Mouse (Mus musculus) lung, embryonic 16.5 days (tissue): Measurements from ENCODE around the gene Jazf1. TPM values are rescaled to one million over a fixed set of nuclear protein-coding genes. Genes with fewer than 3 reads are reported as not detected.

Experiments
- ATAC-seq: fragments of 200-750 bp; cut with Nextera tagmentation; 2 replicates; pipeline ENCODE4 v1.8.0; 2017; ENCODE audit warnings: low read depth, mild to moderate bottlenecking, moderate library complexity
- H3K27ac ChIP-seq: fragments of 300-500 bp; sonication (generic); 2 replicates; pipeline ENCODE4 v1.5.1; 2014; ENCODE audit warnings: mild to moderate bottlenecking, control low read depth, low read length
- H3K27me3 ChIP-seq: fragments of 300-500 bp; sonication (generic); 2 replicates; pipeline ENCODE4 v1.6.1; 2014; ENCODE audit warnings: low read depth, low read length, mixed read lengths; ENCODE audit not compliant: control insufficient read depth, insufficient read depth
- H3K36me3 ChIP-seq: fragments of 300-500 bp; sonication (generic); 2 replicates; pipeline ENCODE4 v1.6.1; 2014; ENCODE audit warnings: low read length; ENCODE audit not compliant: control insufficient read depth, insufficient read depth
- H3K4me1 ChIP-seq: fragments of 300-500 bp; sonication (generic); replicated peaks from 2 replicates; pipeline ENCODE4 v1.6.1; 2014; ENCODE audit warnings: low read length, mixed read lengths; ENCODE audit not compliant: control insufficient read depth, insufficient read depth
- H3K4me2 ChIP-seq: fragments of 300-500 bp; sonication (generic); 2 replicates; pipeline ENCODE4 v1.6.1; 2014; ENCODE audit warnings: low read depth, low read length, control low read depth
- H3K4me3 ChIP-seq: fragments of 300-500 bp; sonication (generic); 2 replicates; pipeline ENCODE4 v1.5.1; 2014; ENCODE audit warnings: mild to moderate bottlenecking, low read length, control low read depth
- H3K9ac ChIP-seq: fragments of 300-500 bp; sonication (generic); 2 replicates; pipeline ENCODE4 v1.6.1; 2014; ENCODE audit warnings: low read length, control low read depth
- H3K9me3 ChIP-seq: fragments of 300-500 bp; sonication (generic); 2 replicates; pipeline ENCODE4 v1.6.1; 2016; ENCODE audit warnings: low read length; ENCODE audit not compliant: control insufficient read depth
- WGBS: fragments of 180-500 bp; shearing (Covaris S2); extraction: QIAGEN DNeasy Blood & Tissue Kit; methylation state at CpG from one replicate; pipeline ENCODE4 v1.1.7; 2014; 5-methylcytosine and 5-hydroxymethylcytosine counted together
- polyA plus RNA-seq: library from polyadenylated mRNA; unstranded; fragments of >200 nt; fragmentation: Nextera tagmentation; extraction: Ambion mirVana; gene quantifications from 2 replicates; pipeline ENCODE4 v1.2.1, GENCODE M21; 2015

The Jazf1 gene
- polyA plus RNA-seq, 1 experiment from 2014 or later = 5.3 TPM

DNA sequence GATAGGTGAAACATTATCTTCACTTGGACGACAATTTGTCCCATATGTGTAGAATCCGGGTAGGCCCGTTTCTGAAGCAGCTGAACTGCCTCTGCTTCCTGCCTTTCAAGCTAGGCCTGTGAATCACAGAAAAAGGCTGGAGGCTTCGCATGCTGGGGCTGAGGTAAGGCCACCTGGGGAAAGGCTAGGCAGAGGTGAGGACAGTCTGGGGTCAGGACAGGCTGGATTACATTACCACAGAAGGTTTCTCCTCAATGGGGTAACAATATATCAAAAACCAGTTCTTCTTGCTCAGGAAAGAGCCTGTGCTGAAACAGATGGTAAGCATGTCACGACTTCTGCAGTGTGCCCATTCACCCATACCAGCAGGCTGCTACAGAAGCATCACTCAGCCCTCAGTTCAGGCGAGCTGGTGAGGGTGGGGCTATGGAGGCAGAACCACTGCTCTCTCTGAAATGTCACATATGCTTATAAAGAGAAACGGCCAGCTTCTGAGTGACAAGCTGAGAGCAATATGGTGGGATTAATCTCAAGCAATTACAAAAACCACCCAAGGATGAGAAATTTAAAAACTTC, 135.7 kb downstream of the Jazf1 start:
- no peaks in the 10 kb centered on the region for H3K36me3 ChIP-seq
- WGBS = 49% methylated on average over 7 of the region's 7 CpGs
- H3K4me3 ChIP-seq = no peak overlapping the region
- no peak overlapping the region for H3K27ac ChIP-seq
- peaks cover 3% of the 10 kb centered on the region; the same call in 1 of the 2 replicates for H3K4me1 ChIP-seq
- ATAC-seq = no peak
- no peaks in the 10 kb centered on the region for H3K9me3 ChIP-seq
- no peak overlapping the region for H3K9ac ChIP-seq
- no peak overlapping the region for H3K4me2 ChIP-seq
- no peaks in the 10 kb centered on the region for H3K27me3 ChIP-seq

DNA sequence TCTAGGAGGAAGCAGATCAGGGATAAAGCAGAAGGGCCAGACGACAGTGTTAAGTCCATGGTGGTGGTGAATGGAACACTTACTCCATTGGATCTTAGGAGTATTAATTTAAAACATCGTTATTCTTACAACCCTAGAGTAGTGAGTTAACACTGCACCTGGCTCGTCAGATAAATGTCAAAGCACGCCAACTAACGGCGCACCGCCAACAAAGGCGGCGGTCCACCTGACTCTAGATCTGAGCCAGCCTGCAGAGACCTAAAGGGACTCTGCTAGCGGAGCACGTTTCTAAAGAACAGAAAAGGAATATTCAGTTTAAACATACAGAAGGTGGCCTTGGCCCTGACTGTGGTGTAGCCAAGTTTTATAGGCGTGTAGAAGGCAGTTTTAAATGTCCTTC, 139.1 kb downstream of the Jazf1 start:
- Histone ChIP-seq H3K36me3 (no peaks in the 10 kb centered on the region), H3K9ac (no peak overlapping the region), H3K27ac (no peak overlapping the region), H3K9me3 (no peaks in the 10 kb centered on the region), H3K4me3 (no peak overlapping the region), H3K27me3 (no peaks in the 10 kb centered on the region), H3K4me1 (no peaks in the 10 kb centered on the region), H3K4me2 (no peak overlapping the region)
- ATAC-seq = no peak
- 76% methylated on average over 12 of the region's 12 CpGs for WGBS

DNA sequence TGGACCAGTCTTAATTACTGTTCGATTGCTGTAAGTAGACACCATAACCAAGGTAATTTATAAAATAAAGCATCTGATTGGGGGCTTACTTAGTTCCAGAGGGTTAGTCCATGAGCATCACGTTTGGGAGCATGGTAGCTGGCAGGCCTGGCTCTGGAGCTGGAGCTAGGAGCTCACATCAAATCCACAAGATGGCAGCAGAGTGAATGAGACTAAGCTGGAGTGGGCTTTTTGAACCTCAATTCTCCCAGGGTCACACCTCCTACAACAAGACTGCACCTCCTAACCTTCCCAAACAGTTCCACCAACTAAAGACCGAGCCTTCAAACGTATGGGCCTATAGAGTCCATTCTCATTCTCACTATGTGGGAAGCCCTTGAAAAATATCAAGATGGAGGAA, 141.5 kb downstream of the Jazf1 start:
- Histone ChIP-seq H3K9me3 (no peaks in the 10 kb centered on the region), H3K27me3 (no peaks in the 10 kb centered on the region), H3K4me1 (no peaks in the 10 kb centered on the region), H3K4me2 (no peak overlapping the region), H3K4me3 (no peak overlapping the region), H3K36me3 (no peaks in the 10 kb centered on the region), H3K27ac (no peak overlapping the region), H3K9ac (no peak overlapping the region)
- WGBS = 80% methylated on average over 4 of the region's 4 CpGs
- ATAC-seq = no peak

DNA sequence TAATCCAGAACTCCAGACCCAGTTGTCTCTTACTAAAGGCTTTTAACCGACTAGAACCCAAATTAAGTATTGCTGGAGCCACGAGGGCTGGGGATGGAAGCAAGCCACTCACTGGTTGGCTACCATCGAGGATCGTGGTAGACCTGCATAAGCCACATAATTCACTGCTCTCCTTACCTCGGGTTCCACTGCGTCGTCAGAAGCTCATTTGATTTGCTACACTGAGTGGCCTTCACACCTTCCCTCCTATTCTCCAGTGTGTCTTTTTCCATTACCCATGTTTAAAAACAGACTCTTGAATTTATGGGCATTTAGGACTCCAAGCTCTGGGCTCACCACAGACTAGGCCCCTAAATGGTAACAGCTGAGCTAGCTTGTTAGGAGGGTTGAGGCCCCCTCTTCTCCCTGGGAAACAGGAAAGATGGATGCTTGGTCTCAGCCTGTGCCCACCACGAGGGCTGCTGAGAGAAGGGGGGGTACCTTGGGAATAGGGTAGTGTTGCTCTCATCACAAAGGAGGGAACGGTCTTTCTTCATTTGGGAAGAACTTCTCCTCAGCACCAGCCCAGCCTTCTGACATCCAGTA, 142.9 kb downstream of the Jazf1 start:
- Histone ChIP-seq H3K9me3 (no peaks in the 10 kb centered on the region), H3K4me1 (no peaks in the 10 kb centered on the region), H3K9ac (no peak overlapping the region), H3K27me3 (no peaks in the 10 kb centered on the region), H3K4me2 (no peak overlapping the region), H3K36me3 (no peaks in the 10 kb centered on the region), H3K27ac (no peak overlapping the region), H3K4me3 (no peak overlapping the region)
- 66% methylated on average over 9 of the region's 9 CpGs for WGBS
- no peak for ATAC-seq

DNA sequence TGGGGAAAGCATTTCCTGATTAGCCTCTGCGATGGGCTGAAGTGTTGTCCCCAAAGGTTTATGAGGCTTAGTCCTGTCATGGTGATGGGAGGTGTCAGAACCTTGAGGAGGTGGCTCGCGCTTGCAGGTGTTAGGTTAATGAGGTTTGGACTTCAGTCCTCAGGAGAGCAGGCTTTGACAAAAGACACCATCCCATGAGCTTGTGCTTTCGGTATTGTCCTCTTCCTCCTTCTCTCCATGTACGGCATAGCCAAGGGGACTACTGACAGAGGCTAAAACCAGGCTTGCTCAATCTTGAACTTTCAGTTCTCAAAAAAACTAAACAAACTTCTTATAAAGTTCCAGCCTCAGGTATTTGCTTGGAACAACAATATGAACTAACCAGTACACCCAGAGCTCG, 147.2 kb downstream of the Jazf1 start:
- no peak for ATAC-seq
- Histone ChIP-seq H3K4me1 (no peaks in the 10 kb centered on the region), H3K27ac (no peak overlapping the region), H3K9ac (no peak overlapping the region), H3K27me3 (no peaks in the 10 kb centered on the region), H3K4me2 (no peak overlapping the region), H3K9me3 (no peaks in the 10 kb centered on the region), H3K4me3 (no peak overlapping the region), H3K36me3 (no peaks in the 10 kb centered on the region)
- 73% methylated on average over 6 of the region's 6 CpGs for WGBS

DNA sequence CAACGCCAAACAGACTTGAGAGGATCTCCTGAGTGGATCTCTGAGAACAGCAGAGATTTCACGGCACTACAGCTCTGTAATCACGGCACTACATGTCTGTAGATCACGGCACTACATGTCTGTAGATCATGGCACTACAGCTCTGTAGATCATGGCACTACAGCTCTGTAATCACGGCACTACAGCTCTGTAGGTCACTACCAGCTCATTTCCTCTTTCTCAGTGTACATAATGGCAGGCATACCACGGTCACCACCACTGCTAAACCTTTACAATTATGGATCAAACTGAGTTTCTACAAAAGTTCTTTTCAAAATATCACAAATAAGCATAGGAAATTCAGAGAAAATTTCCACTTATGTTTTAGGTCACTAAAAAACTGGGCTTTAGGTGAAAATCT, 147.7 kb downstream of the Jazf1 start:
- Histone ChIP-seq H3K4me3 (no peak overlapping the region), H3K27ac (no peak overlapping the region), H3K36me3 (no peaks in the 10 kb centered on the region), H3K4me1 (no peaks in the 10 kb centered on the region), H3K9ac (no peak overlapping the region), H3K9me3 (no peaks in the 10 kb centered on the region), H3K27me3 (no peaks in the 10 kb centered on the region), H3K4me2 (no peak overlapping the region)
- ATAC-seq = no peak
- WGBS = 80% methylated on average over 6 of the region's 6 CpGs

DNA sequence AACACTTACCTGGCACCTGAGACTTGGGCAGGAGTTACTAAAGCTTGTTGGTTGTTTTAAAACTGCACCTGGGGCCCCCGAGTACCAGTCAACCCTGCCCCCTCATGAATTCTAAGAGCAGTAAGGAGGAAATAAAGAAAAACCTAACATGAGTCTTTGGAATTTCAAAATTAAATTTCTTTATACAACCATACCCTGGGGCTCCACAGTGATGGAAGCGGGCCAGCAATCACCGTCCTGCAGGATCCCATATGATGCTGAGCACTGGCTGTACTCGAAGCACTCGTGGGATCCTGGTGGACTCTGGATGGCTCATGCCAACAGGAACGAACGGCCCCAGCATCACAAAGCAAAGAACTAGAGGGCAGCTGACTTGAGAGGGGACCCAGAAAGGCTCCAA, 149.0 kb downstream of the Jazf1 start:
- no peak overlapping the region for H3K9ac ChIP-seq
- H3K27ac ChIP-seq = no peak overlapping the region
- H3K27me3 ChIP-seq = no peaks in the 10 kb centered on the region
- 66% methylated on average over 7 of the region's 7 CpGs for WGBS
- no peaks in the 10 kb centered on the region for H3K36me3 ChIP-seq
- H3K4me2 ChIP-seq = no peak overlapping the region
- no peak overlapping the region for H3K4me3 ChIP-seq
- no peak for ATAC-seq
- no peaks in the 10 kb centered on the region for H3K9me3 ChIP-seq
- no peaks in the 10 kb centered on the region for H3K4me1 ChIP-seq

DNA sequence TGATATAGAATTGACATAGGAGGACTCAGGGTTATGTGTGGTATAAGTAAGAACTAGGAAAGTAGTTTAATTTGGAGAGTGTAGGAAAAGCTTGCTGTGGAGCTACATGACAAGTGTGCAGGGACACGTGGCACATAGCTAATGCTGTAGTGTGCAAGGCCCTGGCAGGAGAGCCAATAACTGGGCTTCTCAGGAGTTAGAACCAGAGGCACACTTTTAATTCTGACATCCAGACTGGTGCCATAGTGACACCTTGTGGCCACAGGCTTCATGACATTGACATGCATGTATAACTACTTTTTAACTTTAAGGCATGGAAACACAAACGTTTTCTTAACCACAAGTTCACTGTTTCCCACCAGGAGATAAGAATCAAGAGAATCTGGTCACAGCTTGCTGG, 149.5 kb downstream of the Jazf1 start:
- Histone ChIP-seq H3K36me3 (no peaks in the 10 kb centered on the region), H3K4me3 (no peak overlapping the region), H3K9me3 (no peaks in the 10 kb centered on the region), H3K9ac (no peak overlapping the region), H3K4me1 (no peaks in the 10 kb centered on the region), H3K27me3 (no peaks in the 10 kb centered on the region), H3K4me2 (no peak overlapping the region), H3K27ac (no peak overlapping the region)
- peak; percentile 59; the same call in 1 of the 2 replicates for ATAC-seq
- 0% methylated on average over 2 of the region's 2 CpGs for whole genome bisulfite sequencing

DNA sequence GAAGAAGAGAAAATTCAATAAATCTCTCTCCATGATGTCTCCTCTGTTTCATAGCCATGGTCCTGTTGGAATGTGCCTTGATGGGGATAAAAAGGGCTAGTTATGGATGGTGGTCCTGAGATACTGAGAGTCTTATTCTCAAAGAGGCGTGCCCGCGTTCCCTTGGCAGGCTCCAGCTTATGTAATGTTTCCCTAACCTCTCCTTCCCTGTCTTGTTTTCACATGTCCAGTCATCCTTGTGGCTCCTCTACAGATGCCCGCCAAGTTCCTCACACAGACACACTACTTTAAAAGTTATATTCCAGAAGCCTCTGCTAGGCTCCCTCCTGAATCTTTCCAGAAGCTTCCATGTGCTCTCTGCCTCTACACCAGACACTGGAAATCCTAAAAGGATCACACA, 151.0 kb downstream of the Jazf1 start:
- Histone ChIP-seq H3K4me1 (no peaks in the 10 kb centered on the region), H3K9ac (no peak overlapping the region), H3K9me3 (no peaks in the 10 kb centered on the region), H3K27ac (no peak overlapping the region), H3K36me3 (no peaks in the 10 kb centered on the region), H3K4me2 (no peak overlapping the region), H3K27me3 (no peaks in the 10 kb centered on the region), H3K4me3 (no peak overlapping the region)
- 90% methylated on average over 4 of the region's 4 CpGs for WGBS
- ATAC-seq = no peak
